Mouse (Mus musculus) heart, adult 2 months (tissue): ENCODE data around the gene Usp33.

Experiments
- CTCF ChIP-seq: fragments of 200-600 bp; IDR thresholded peaks from 2 replicates; pipeline ENCODE4 v1.8.1; 2022; ENCODE audit warnings: antibody characterized with exemption, mild to moderate bottlenecking, moderate library complexity
- POLR2A ChIP-seq: fragments of 200-500 bp; IDR thresholded peaks from 2 replicates; pipeline ENCODE4 v1.6.1; 2011; ENCODE audit warnings: mild to moderate bottlenecking, low read depth, low read length, control low read depth; ENCODE audit not compliant: insufficient read depth

- no peak for TF ChIP-seq POLR2A
- no peak for TF ChIP-seq CTCF
Observed at GRCm38 (mm10) chr3:152412362-152412761, 66.1 kb downstream of the Usp33 start.
